17 mouse cellular contexts compared by ENCODE assay signal in the genomic region with DNA sequence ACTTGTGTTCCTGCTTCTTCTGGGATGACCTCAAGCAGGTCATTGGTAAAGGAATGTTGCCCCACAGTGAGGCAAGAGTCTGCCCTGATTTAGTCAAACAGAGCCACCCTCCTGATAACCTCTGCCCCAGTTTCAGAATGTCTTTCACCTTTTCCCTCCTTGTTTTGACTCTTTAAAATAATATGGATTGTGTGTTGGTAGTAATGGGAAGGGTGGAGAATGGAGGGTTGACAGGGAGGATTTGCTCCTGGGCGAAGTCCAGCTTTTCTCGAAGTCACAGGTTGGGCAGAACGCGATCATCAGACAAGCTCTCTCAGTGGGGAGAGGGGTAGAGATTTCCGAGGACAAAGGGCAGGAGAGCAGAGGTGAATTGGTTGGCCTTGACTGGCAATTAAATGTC. TPM values are rescaled to one million over a fixed set of nuclear protein-coding genes. Genes with fewer than 3 reads are reported as not detected.
DNase-seq lines count a peak whose midpoint lies in the region; ATAC-seq lines count a peak whose summit lies in the region.
"Had no signal": no experiment of that assay in that cellular context is flagged by ENCODE, and none has a peak within 500 bp of the region (broad histone marks: within the 10 kb centered on the region; RNA-seq: fewer than 3 reads in every experiment).

No protein-coding gene starts in this region.

- peaks cover 4% of the 10 kb centered on the region; the same call in 1 of the 2 replicates for H3K4me1 ChIP-seq in liver, embryonic 12.5 days
- H3K4me1 ChIP-seq: forebrain, embryonic 13.5 days; neural tube, embryonic 12.5 days had no signal

- no peaks in the 10 kb centered on the region for H3K36me3 ChIP-seq in liver, embryonic 12.5 days
- H3K36me3 ChIP-seq: hindbrain, embryonic 10.5 days; lung, embryonic 15.5 days; neural tube, embryonic 12.5 days had no signal

- no peaks in the 10 kb centered on the region for H3K9me3 ChIP-seq in liver, embryonic 12.5 days (replicated peaks)
- H3K9me3 ChIP-seq: forebrain, embryonic 13.5 days; hindbrain, embryonic 10.5 days; lung, embryonic 15.5 days; neural tube, embryonic 12.5 days had no signal

- ATAC-seq in liver, embryonic 12.5 days, result peak; percentile 42; the same call in 1 of the 2 replicates
- ATAC-seq: activated CD4-positive, CD25-positive, alpha-beta regulatory T cell, adult 4 months; forebrain, embryonic 13.5 days; inflammation-experienced regulatory T-cells, adult 6 months had no signal

- H3K4me2 ChIP-seq in liver, embryonic 12.5 days, result no peak overlapping the region
- H3K4me2 ChIP-seq: forebrain, embryonic 13.5 days; lung, embryonic 15.5 days; neural tube, embryonic 12.5 days had no signal

- no peak overlapping the region for H3K27ac ChIP-seq in liver, embryonic 12.5 days
- H3K27ac ChIP-seq: forebrain, embryonic 13.5 days; hindbrain, embryonic 10.5 days; lung, embryonic 15.5 days; neural tube, embryonic 12.5 days had no signal

- no peak overlapping the region for H3K4me3 ChIP-seq in liver, embryonic 12.5 days
- H3K4me3 ChIP-seq: forebrain, embryonic 13.5 days; hindbrain, embryonic 10.5 days; lung, embryonic 15.5 days; neural tube, embryonic 12.5 days had no signal

- 59% methylated on average over 5 of the region's 5 CpGs for WGBS in liver, embryonic 12.5 days (ENCODE audit: insufficient replicate concordance)

- DNase-seq in adrenal gland, postnatal 14 days, result peak; percentile 22
- no peak for DNase-seq in adrenal gland, adult 2 months
- peak; percentile 35 for DNase-seq in urinary bladder, postnatal 14 days (ENCODE audit: low spot score)
- no peak for DNase-seq in urinary bladder, postnatal 4 days (ENCODE audit: low spot score in 2 of 2)
- DNase-seq in yolk sac, embryonic 10.5 days (ENCODE audit: low spot score), result peak; percentile 84
- no peak for DNase-seq in layer of hippocampus, postnatal 25 days (ENCODE audit: extremely low spot score in 1 of 2, low spot score in 1 of 2)
- no peak for DNase-seq in adrenal gland, adult 8-10 months
- DNase-seq: cerebellum, adult 9-10 months; embryo, embryonic 11 days had no signal

- no peaks in the 10 kb centered on the region for H3K27me3 ChIP-seq in liver, embryonic 12.5 days (replicated peaks)
- H3K27me3 ChIP-seq: CH12.LX; forebrain, embryonic 13.5 days; lung, embryonic 15.5 days; neural tube, embryonic 12.5 days had no signal

- H3K9ac ChIP-seq in liver, embryonic 12.5 days, result no peak overlapping the region
- H3K9ac ChIP-seq: forebrain, embryonic 13.5 days; lung, embryonic 15.5 days; neural tube, embryonic 12.5 days had no signal

RNA-seq across cellular contexts. Expression of a gene that starts 52.2 kb away (rescaled TPM):
- total RNA-seq in adrenal gland, postnatal 14 days (2021), result 137 and 169 TPM in 2 replicates
- 100 to 1,000 TPM in 1 of 2 experiments, 10 to 100 TPM in 1; 87.2 to 104 TPM for total RNA-seq in adrenal gland, adult 2 months (2021)
- polyA plus RNA-seq in adrenal gland, adult 2 months (2012; rRNA removed), result 3.5 and 11.9 TPM in 2 replicates
- 28.2 and 29.6 TPM in 2 replicates for polyA plus RNA-seq in liver, embryonic 12.5 days (2016; fragmentation: Nextera tagmentation; extraction: Ambion mirVana)
- 10 to 100 TPM; 58.7 to 64.8 TPM for total RNA-seq in layer of hippocampus, postnatal 25 days (2021)
- total RNA-seq in adrenal gland, adult 8-10 months (2022), result 10 to 100 TPM; 73.7 to 90.3 (median 78.7) TPM

Comparison
In these comparisons a context has a peak if more than half of its experiments do, and no peak if none do; other contexts are left out.
1. DNase-seq: peak in adrenal gland, postnatal 14 days (single experiment), urinary bladder, postnatal 14 days (single experiment) and yolk sac, embryonic 10.5 days (single experiment); none in adrenal gland, adult 2 months (single experiment), urinary bladder, postnatal 4 days (0 of 2), layer of hippocampus, postnatal 25 days (0 of 2) and adrenal gland, adult 8-10 months (single experiment).